Mouse (Mus musculus) gastrocnemius, postnatal 10 days (tissue): ENCODE results near the gene Kmt2d. TPM values are rescaled to one million over a fixed set of nuclear protein-coding genes. Genes with fewer than 3 reads are reported as not detected.

Experiments used
- DNase-seq: peaks from one replicate; pipeline ENCODE4 v3.0.0; 2021; ENCODE audit warnings: mixed read lengths
- total RNA-seq, 2 experiments: library from RNA; stranded (reverse); gene quantifications; 2 replicates each; pipeline ENCODE4 v1.2.3; 2021

The Kmt2d gene
- total RNA-seq, 2 experiments from 2014 or later: 46.9 to 59.9 TPM

DNA sequence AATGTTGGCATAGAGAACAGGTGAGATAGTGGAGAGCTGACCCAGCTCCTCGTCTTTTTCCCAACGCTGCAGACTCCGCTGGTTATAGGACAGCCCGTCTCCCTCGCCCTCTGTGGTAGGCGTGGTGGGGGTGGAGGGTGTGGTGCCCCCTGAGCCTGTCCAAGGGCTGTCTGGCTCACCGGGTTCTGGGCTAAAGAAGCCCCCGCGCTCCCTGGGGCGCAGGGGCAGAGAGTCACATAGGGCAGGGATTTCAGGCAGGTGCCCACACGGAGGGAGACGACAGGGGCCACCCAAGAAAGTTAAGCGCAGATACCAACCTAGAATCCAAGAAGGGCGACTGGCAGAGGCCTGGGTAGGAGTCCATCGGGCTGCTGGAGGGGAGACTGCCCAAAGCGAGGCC lies 16.8 kb downstream of the Kmt2d start:
- DNase-seq: no peak

DNA sequence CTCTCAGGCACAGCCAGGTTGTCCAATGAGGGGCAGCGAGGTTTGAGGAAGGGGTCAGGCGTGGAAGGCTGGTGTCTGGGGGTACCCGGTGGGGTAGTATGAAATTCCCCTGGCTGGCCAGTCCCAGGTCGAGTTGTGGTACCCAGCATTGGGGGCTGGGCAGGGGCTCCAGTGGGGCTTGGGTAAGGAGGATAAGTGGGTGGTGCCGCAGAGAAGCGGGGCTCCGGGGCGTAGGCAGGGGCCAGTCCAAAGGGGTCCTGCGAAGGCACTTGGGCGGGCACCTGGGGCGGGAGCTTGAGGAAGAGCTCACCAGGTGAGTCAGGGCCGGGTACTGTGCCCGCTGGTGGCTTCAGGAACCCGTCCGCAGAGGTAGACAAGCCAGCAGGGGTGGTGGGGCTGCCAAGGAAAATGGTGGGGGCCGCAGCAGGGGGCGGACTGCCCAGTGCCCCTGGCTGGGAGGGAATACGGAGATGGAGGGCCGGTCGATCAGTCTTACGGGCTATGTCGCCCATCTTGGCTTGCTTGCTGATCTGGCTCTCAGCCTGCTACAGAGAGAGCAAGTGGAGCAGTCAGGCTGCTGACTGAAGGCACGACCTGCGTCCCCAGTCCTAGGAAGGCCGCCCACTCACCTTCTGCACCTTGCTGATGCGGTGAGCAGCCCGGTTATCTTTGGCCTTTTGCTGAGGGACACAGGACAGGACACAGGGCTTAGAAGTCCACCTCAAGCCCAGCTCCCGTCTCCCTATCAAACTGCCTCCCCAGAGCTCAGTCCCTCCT lies 17.7 kb downstream of the Kmt2d start:
- DNase-seq: no peak

- DNase-seq: no peak
Observed at GRCm38 (mm10) chr15:98852733-98853132, 18.3 kb downstream of the Kmt2d start.

GRCm38 (mm10) chr15:98852071-98852470 lies 18.9 kb downstream of the Kmt2d start:
- DNase-seq: peak; percentile 6

GRCm38 (mm10) chr15:98851229-98851818 lies 19.7 kb downstream of the Kmt2d start:
- peak; percentile 5 for DNase-seq

DNA sequence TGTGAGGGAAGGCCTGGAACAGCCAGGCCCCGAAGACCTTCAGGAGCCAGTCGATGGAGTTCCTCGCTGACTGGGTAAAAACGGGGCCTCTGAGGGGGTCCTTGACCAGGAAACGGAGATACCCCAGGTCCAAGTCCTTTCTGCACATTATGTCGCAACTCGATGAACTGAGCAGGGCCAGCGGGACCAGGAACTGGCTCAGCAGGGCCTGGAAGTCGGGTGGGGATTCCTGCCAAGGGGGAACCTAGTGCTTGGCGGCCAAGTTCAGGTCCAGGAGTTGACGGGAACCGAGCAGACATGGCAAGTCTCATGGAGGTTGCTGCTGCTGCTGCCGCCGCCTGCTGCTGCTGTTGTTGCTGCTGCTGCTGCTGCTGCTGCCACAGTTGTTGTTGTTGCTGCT lies 20.3 kb downstream of the Kmt2d start:
- DNase-seq: peak; percentile 13

DNA sequence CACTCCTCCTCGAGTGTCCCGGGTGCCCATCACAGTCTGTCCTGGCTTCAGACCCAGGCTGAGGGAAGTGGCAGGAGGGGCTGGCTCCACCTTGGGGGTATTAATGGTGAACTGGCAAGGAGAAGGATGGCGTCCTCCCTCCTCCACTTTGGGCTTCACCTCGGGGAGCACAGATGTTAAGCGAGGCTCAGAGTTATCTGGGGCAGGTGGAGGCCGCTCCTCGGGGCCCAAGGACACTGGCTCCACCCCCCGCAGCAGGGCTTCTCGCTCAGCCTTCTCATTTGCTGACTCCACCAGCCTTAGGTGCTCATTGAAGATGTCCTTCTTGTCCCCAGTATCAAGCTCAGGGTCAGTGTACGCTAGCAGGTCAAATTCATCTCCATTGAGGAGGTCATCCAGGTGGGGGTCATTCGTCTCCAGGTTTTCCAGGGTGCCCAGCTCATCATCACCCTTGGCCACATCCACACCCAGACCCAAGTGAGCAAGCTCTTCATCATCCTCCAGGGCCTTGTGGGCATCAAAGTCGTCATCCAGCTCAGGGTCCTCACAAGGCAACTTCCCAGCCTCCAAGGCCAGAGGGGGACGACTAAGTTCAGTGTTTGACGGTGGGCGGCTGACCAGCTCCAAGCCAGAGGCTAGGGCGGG lies 20.9 kb downstream of the Kmt2d start:
- DNase-seq: no peak

GRCm38 (mm10) chr15:98849165-98849564 lies 21.8 kb downstream of the Kmt2d start:
- no peak for DNase-seq

GRCm38 (mm10) chr15:98846140-98846539 lies 24.9 kb downstream of the Kmt2d start:
- DNase-seq: no peak

DNA sequence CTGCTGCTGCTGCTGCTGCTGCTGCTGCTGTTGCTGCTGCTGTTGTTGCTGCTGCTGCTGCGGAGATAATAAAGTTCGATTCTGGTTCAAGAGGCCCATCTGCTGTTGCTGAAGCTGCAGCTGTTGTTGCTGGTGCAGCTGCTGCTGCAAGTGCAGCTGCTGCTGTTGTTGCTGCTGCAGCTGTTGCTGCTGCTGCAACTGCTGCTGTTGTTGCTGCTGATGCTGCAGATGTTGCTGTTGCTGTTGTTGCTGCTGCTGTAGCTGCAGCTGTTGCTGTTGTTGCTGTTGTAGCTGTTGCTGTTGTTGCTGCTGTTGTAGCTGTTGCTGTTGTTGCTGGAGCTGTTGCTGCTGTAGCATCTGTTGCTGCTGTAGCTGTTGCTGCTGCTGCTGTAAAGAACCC lies 25.9 kb downstream of the Kmt2d start:
- no peak for DNase-seq

- DNase-seq: no peak
Observed at GRCm38 (mm10) chr15:98843595-98844223, 27.3 kb downstream of the Kmt2d start.

DNA sequence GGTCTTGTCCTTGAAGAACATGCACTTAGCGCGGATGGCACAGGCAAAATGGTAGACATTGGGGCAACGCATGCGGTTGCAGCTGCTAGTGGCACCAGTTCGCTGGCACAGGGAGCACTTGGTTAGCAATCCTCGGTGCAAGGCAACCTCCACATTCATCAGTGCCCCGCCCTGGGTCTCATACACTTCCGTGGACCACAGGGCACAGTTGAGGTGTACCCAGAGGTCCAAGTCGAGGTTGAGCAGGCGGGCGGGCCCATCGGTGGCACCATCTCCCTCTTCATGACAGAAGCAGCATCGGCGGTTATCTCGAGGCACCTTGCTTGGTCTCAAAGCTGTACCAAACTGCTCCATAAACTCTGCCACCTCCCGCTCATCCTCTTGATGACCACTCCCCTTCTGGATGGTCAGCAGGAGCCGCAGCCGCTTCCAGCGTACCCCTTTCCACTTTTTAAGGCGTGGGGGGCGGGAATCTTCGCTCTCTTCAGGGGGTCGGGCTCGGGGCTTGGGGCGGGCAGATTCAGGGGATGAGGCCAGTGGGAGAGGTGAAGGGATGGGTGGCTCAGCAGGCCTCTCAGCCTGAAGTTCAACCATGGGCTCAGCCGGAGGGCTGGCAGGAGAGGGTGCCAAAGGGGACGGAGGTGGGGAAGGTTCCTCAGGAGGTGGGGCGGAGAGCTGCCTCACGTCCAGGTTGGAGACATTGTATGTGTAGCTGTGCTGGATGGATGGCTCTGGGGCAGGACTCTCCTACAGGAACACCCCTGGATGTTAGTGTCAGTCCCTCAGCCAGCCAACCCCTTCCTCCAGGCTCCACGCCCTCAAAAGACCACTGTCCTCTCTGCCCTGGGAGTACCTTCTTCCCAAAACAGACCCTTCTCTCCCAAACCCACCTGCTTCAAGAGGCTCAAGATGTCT lies 31.1 kb downstream of the Kmt2d start:
- no peak for DNase-seq

DNA sequence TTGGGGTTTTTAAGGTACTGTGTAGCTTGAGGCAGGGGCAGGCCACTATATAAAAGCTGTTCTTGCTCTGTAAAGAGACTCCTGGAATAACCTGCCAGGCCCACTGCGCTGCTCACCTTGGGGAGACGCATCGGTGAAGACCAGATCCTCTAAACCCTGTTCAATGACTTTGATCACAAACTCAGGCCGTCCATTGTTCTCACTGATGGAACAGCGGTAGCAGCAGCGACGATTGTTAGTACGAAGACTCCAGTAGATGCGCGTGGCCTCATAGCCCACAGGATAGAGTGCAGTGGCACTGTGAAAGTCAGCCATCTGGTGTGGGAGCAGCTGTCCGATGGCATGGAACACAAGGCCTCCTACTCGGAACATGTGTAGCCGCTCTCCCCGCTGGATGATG lies 31.8 kb downstream of the Kmt2d start:
- no peak for DNase-seq

DNA sequence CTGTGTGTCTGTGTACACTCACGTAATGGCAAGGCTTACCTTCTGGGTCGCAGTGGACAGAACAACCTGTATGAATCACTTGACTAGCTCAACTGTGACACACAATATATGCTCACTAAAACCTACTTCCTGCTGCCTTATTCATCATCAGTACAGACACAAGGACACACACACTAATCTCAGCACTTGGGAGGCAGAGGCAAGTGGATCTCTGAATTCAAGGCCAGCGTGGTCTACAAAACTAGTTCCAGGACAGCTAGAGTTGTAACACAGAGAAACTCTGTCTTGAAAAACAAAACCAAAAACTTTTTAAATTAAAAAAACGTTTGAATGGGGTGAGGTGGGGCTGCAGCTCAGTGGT lies 33.3 kb downstream of the Kmt2d start:
- DNase-seq: no peak

- DNase-seq: no peak
Observed at GRCm38 (mm10) chr15:98837006-98837742, 33.8 kb downstream of the Kmt2d start.

- no peak for DNase-seq
Observed at GRCm38 (mm10) chr15:98835291-98835690, 35.7 kb downstream of the Kmt2d start.

GRCm38 (mm10) chr15:98834059-98834458 lies 36.9 kb downstream of the Kmt2d start:
- DNase-seq: no peak

GRCm38 (mm10) chr15:98833281-98833680 lies 37.7 kb downstream of the Kmt2d start:
- DNase-seq: no peak

- no peak for DNase-seq
Observed at GRCm38 (mm10) chr15:98832161-98833058, 38.6 kb downstream of the Kmt2d start.

DNA sequence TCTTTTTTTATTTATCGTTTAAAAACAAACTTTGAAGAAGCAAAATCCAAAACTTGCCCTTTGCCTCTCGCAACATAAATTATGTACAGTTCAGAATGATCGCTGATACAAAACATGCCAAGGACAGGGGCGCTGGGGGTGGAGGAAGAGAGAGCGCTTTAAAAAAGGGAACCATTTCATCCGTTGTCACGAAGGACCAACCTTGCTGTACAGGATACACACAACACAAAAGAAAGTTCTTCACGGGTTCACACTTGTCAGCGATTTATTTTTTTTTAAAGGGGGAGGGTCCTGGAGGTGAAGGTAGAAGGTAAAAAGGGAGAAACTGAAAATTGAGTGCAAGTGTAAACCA lies 39.3 kb downstream of the Kmt2d start:
- DNase-seq: no peak
